Mouse (Mus musculus) midbrain, embryonic 13.5 days (tissue): ENCODE data around the gene Hoxb7. TPM values are rescaled to one million over a fixed set of nuclear protein-coding genes. Genes with fewer than 3 reads are reported as not detected.

ENCODE experiments used
- ATAC-seq: fragments of 200-750 bp; cut with Nextera tagmentation; 2 replicates; pipeline ENCODE4 v1.8.0; 2017; ENCODE audit warnings: mild to moderate bottlenecking, moderate TSS enrichment, moderate library complexity
- H3K27ac ChIP-seq: fragments of 300-500 bp; sonication (generic); 2 replicates; pipeline ENCODE4 v1.5.1; 2015; ENCODE audit warnings: inconsistent platforms, mild to moderate bottlenecking, moderate library complexity
- H3K27me3 ChIP-seq: fragments of 300-500 bp; sonication (generic); 2 replicates; pipeline ENCODE4 v1.6.1; 2015; ENCODE audit warnings: mild to moderate bottlenecking, inconsistent platforms
- H3K36me3 ChIP-seq: fragments of 300-500 bp; sonication (generic); 2 replicates; pipeline ENCODE4 v1.6.1; 2015; ENCODE audit warnings: mild to moderate bottlenecking, inconsistent platforms
- H3K4me1 ChIP-seq: fragments of 300-500 bp; sonication (generic); replicated peaks from 2 replicates; pipeline ENCODE4 v1.6.1; 2015; ENCODE audit warnings: inconsistent platforms
- H3K4me2 ChIP-seq: fragments of 300-500 bp; sonication (generic); replicated peaks from 2 replicates; pipeline ENCODE4 v1.6.1; 2015; ENCODE audit warnings: moderate library complexity, mild to moderate bottlenecking, inconsistent platforms
- H3K4me3 ChIP-seq: fragments of 300-500 bp; sonication (generic); replicated peaks from 2 replicates; pipeline ENCODE4 v1.5.1; 2015; ENCODE audit warnings: mild to moderate bottlenecking, inconsistent platforms
- H3K9ac ChIP-seq: fragments of 300-500 bp; sonication (generic); replicated peaks from 2 replicates; pipeline ENCODE4 v1.6.1; 2015; ENCODE audit warnings: mild to moderate bottlenecking, inconsistent platforms
- H3K9me3 ChIP-seq: fragments of 300-500 bp; sonication (generic); 2 replicates; pipeline ENCODE4 v1.6.1; 2016; ENCODE audit warnings: mild to moderate bottlenecking, inconsistent platforms
- WGBS: fragments of 180-500 bp; shearing (Covaris S2); methylation state at CpG from one replicate; pipeline ENCODE4 v1.1.7; 2015; 5-methylcytosine and 5-hydroxymethylcytosine counted together
- polyA plus RNA-seq: library from polyadenylated mRNA; unstranded; fragments of >200 nt; fragmentation: Nextera tagmentation; extraction: Ambion mirVana; gene quantifications from 2 replicates; pipeline ENCODE4 v1.2.1, GENCODE M21; 2015

Gene Hoxb7
- polyA plus RNA-seq, 1 experiment from 2014 or later, result not detected

GRCm38 (mm10) chr11:96327750-96328149 lies 41.3 kb downstream of the Hoxb7 start:
- Histone ChIP-seq H3K4me1 (no peaks in the 10 kb centered on the region), H3K9ac (no peak overlapping the region), H3K4me3 (no peak overlapping the region), H3K4me2 (no peak overlapping the region), H3K9me3 (no peaks in the 10 kb centered on the region), H3K36me3 (no peaks in the 10 kb centered on the region), H3K27me3 (peaks cover 100% of the 10 kb centered on the region), H3K27ac (no peak overlapping the region)
- ATAC-seq, result no peak
- 3% methylated on average over 5 of the region's 5 CpGs for WGBS

GRCm38 (mm10) chr11:96328605-96329004 lies 42.2 kb downstream of the Hoxb7 start:
- 3% methylated on average over 8 of the region's 8 CpGs for WGBS
- Histone ChIP-seq H3K4me1 (0 out of 2 replicates have a peak, but pooled peaks cover 2% of the 10 kb centered on the region), H3K9ac (no peak overlapping the region), H3K9me3 (no peaks in the 10 kb centered on the region), H3K36me3 (no peaks in the 10 kb centered on the region), H3K27ac (no peak overlapping the region), H3K27me3 (peaks cover 100% of the 10 kb centered on the region), H3K4me3 (no peak overlapping the region), H3K4me2 (no peak overlapping the region)
- no peak for ATAC-seq

GRCm38 (mm10) chr11:96332105-96332504 lies 45.7 kb downstream of the Hoxb7 start:
- H3K27ac ChIP-seq, result no peak overlapping the region
- no peaks in the 10 kb centered on the region for H3K36me3 ChIP-seq
- WGBS, result 1% methylated on average over 8 of the region's 8 CpGs
- ATAC-seq, result no peak
- no peaks in the 10 kb centered on the region for H3K9me3 ChIP-seq
- H3K27me3 ChIP-seq, result peaks cover 100% of the 10 kb centered on the region
- H3K4me3 ChIP-seq, result no peak overlapping the region
- 0 out of 2 replicates have a peak, but pooled peaks cover 2% of the 10 kb centered on the region for H3K4me1 ChIP-seq
- no peak overlapping the region for H3K4me2 ChIP-seq
- H3K9ac ChIP-seq, result no peak overlapping the region

- ATAC-seq, result no peak
- Histone ChIP-seq H3K27me3 (peaks cover 100% of the 10 kb centered on the region), H3K4me3 (no peak overlapping the region), H3K9me3 (no peaks in the 10 kb centered on the region), H3K4me2 (no peak overlapping the region), H3K36me3 (no peaks in the 10 kb centered on the region), H3K27ac (no peak overlapping the region), H3K9ac (no peak overlapping the region), H3K4me1 (0 out of 2 replicates have a peak, but pooled peaks cover 2% of the 10 kb centered on the region)
- under 1% methylated on average over 35 of the region's 35 CpGs for WGBS
These were observed 46.2 kb downstream of the Hoxb7 start for GRCm38 (mm10) chr11:96332618-96333032.

GRCm38 (mm10) chr11:96333241-96334001 lies 47.0 kb downstream of the Hoxb7 start:
- H3K4me1 ChIP-seq, result 0 out of 2 replicates have a peak, but pooled peaks cover 2% of the 10 kb centered on the region
- H3K27ac ChIP-seq, result no peak overlapping the region
- no peaks in the 10 kb centered on the region for H3K36me3 ChIP-seq
- ATAC-seq, result no peak
- WGBS, result under 1% methylated on average over 17 of the region's 17 CpGs
- no peak overlapping the region for H3K4me2 ChIP-seq
- H3K9me3 ChIP-seq, result no peaks in the 10 kb centered on the region
- H3K9ac ChIP-seq, result no peak overlapping the region
- H3K4me3 ChIP-seq, result no peak overlapping the region
- H3K27me3 ChIP-seq, result peaks cover 100% of the 10 kb centered on the region

- Histone ChIP-seq H3K9ac (no peak overlapping the region), H3K36me3 (no peaks in the 10 kb centered on the region), H3K4me2 (no peak overlapping the region), H3K27ac (no peak overlapping the region), H3K9me3 (no peaks in the 10 kb centered on the region), H3K4me3 (no peak overlapping the region), H3K4me1 (0 out of 2 replicates have a peak, but pooled peaks cover 2% of the 10 kb centered on the region), H3K27me3 (peaks cover 100% of the 10 kb centered on the region)
- WGBS, result 13% methylated on average over 2 of the region's 2 CpGs
- no peak for ATAC-seq
These were observed 47.6 kb downstream of the Hoxb7 start for GRCm38 (mm10) chr11:96334002-96334364.

- no peak overlapping the region for H3K27ac ChIP-seq
- 0 out of 2 replicates have a peak, but pooled peaks cover 2% of the 10 kb centered on the region for H3K4me1 ChIP-seq
- no peak overlapping the region for H3K4me3 ChIP-seq
- H3K27me3 ChIP-seq, result peaks cover 100% of the 10 kb centered on the region
- H3K9me3 ChIP-seq, result no peaks in the 10 kb centered on the region
- WGBS, result 31% methylated on average over 3 of the region's 3 CpGs
- no peaks in the 10 kb centered on the region for H3K36me3 ChIP-seq
- ATAC-seq, result no peak
- H3K9ac ChIP-seq, result no peak overlapping the region
- H3K4me2 ChIP-seq, result no peak overlapping the region
These were observed 48.6 kb downstream of the Hoxb7 start for GRCm38 (mm10) chr11:96334998-96335397.

GRCm38 (mm10) chr11:96336597-96336996 lies 50.2 kb downstream of the Hoxb7 start:
- Histone ChIP-seq H3K36me3 (no peaks in the 10 kb centered on the region), H3K4me2 (no peak overlapping the region), H3K4me3 (no peak overlapping the region), H3K27me3 (peaks cover 100% of the 10 kb centered on the region), H3K4me1 (0 out of 2 replicates have a peak, but pooled peaks cover 2% of the 10 kb centered on the region), H3K27ac (no peak overlapping the region), H3K9ac (no peak overlapping the region), H3K9me3 (no peaks in the 10 kb centered on the region)
- no peak for ATAC-seq
- WGBS, result 0% methylated on average over 2 of the region's 2 CpGs

GRCm38 (mm10) chr11:96337026-96337425 lies 50.6 kb downstream of the Hoxb7 start:
- peaks cover 100% of the 10 kb centered on the region for H3K27me3 ChIP-seq
- 0% methylated on average over 6 of the region's 6 CpGs for WGBS

GRCm38 (mm10) chr11:96338957-96339855 lies 52.8 kb downstream of the Hoxb7 start:
- no peak for ATAC-seq
- Histone ChIP-seq H3K4me3 (no peak overlapping the region), H3K27ac (no peak overlapping the region), H3K36me3 (no peaks in the 10 kb centered on the region), H3K4me1 (no peaks in the 10 kb centered on the region), H3K9ac (no peak overlapping the region), H3K4me2 (no peak overlapping the region), H3K9me3 (no peaks in the 10 kb centered on the region), H3K27me3 (peaks cover 100% of the 10 kb centered on the region)
- 12% methylated on average over 7 of the region's 7 CpGs for WGBS

More at GRCm38 (mm10) chr11:96337026-96337425, 50.6 kb downstream of the Hoxb7 start:
- Histone ChIP-seq H3K36me3 (no peaks in the 10 kb centered on the region), H3K4me2 (no peak overlapping the region), H3K4me3 (no peak overlapping the region), H3K27ac (no peak overlapping the region), H3K4me1 (0 out of 2 replicates have a peak, but pooled peaks cover 2% of the 10 kb centered on the region), H3K9me3 (no peaks in the 10 kb centered on the region), H3K9ac (no peak overlapping the region)
- ATAC-seq, result no peak
